Mouse (Mus musculus) forebrain, embryonic 11.5 days (tissue): ENCODE measurements around the gene Ctf2. TPM values are rescaled to one million over a fixed set of nuclear protein-coding genes. Genes with fewer than 3 reads are reported as not detected.
"Not testable (repeated sequence)": the region's sequence is repeated elsewhere in the genome, so short reads cannot be mapped to it uniquely, and the experiment has no call there.

Experiments
- ATAC-seq: fragments of 200-750 bp; cut with Nextera tagmentation; replicated peaks from 2 replicates; pipeline ENCODE4 v1.8.0; 2017; ENCODE audit warnings: moderate TSS enrichment; ENCODE audit not compliant: low FRiP score
- DNase-seq: peaks from one replicate; pipeline ENCODE4 v3.0.0-alpha.2; 2017; ENCODE audit warnings: low spot score
- H3K27ac ChIP-seq: fragments of 300-500 bp; sonication (generic); 2 replicates; pipeline ENCODE4 v1.5.1; 2014; ENCODE audit warnings: low read depth, low read length
- H3K27me3 ChIP-seq: fragments of 300-500 bp; sonication (generic); 2 replicates; pipeline ENCODE4 v1.6.1; 2014; ENCODE audit warnings: mild to moderate bottlenecking, low read length, mixed read lengths; ENCODE audit not compliant: control insufficient read depth, insufficient read depth
- H3K36me3 ChIP-seq: fragments of 300-500 bp; sonication (generic); 2 replicates; pipeline ENCODE4 v1.6.1; 2014; ENCODE audit warnings: mild to moderate bottlenecking, low read length, moderate library complexity, mixed read lengths; ENCODE audit not compliant: control insufficient read depth, insufficient read depth
- H3K4me1 ChIP-seq: fragments of 300-500 bp; sonication (generic); replicated peaks from 2 replicates; pipeline ENCODE4 v1.6.1; 2014; ENCODE audit warnings: low read length, mixed read lengths; ENCODE audit not compliant: control insufficient read depth, insufficient read depth
- H3K4me2 ChIP-seq: fragments of 300-500 bp; sonication (generic); 2 replicates; pipeline ENCODE4 v1.6.1; 2014; ENCODE audit warnings: low read depth, mild to moderate bottlenecking, low read length, moderate library complexity, mixed read lengths; ENCODE audit not compliant: severe bottlenecking
- H3K4me3 ChIP-seq: fragments of 300-500 bp; sonication (generic); 2 replicates; pipeline ENCODE4 v1.5.1; 2014; ENCODE audit warnings: low read depth, low read length
- H3K9ac ChIP-seq: fragments of 300-500 bp; sonication (generic); 2 replicates; pipeline ENCODE4 v1.6.1; 2014; ENCODE audit warnings: low read length
- H3K9me3 ChIP-seq: fragments of 300-500 bp; sonication (generic); 2 replicates; pipeline ENCODE4 v1.6.1; 2016; ENCODE audit warnings: low read length, mixed read lengths; ENCODE audit not compliant: control insufficient read depth
- WGBS: fragments of 180-500 bp; shearing (Covaris S2); extraction: QIAGEN DNeasy Blood & Tissue Kit; methylation state at CpG from one replicate; pipeline ENCODE4 v1.1.7; 2014; 5-methylcytosine and 5-hydroxymethylcytosine counted together
- polyA plus RNA-seq: library from polyadenylated mRNA; unstranded; fragments of >200 nt; fragmentation: Nextera tagmentation; extraction: Ambion mirVana; gene quantifications from 2 replicates; pipeline ENCODE4 v1.2.1, GENCODE M21; 2014

Gene Ctf2
- polyA plus RNA-seq, 1 experiment from 2014 or later, result 0.63 TPM

DNA sequence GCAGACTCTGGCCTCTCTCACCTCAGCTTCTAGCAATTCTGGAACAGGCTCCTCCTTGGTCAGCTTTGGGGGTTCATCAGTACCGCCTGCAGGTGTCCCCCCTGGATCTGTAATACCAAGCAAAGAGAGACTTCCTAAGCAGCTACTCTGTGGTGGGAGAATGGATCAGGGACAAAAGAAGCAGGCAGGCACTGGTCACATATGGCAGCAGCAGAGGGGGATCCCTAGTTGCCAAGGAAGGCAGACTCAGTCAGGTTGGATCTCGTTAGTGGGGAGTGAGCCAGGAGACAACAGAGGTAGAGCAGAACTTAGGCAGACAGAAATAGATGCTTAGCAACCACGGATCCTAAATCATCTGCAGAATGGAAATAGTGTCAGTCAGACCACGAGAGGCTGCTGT lies 26.3 kb downstream of the Ctf2 start:
- no peak for ATAC-seq
- Histone ChIP-seq H3K27me3 (no peaks in the 10 kb centered on the region), H3K4me2 (no peak overlapping the region), H3K9ac (no peak overlapping the region), H3K36me3 (no peaks in the 10 kb centered on the region; the same call in 1 of the 2 replicates), H3K27ac (no peak overlapping the region), H3K4me3 (no peak overlapping the region), H3K9me3 (no peaks in the 10 kb centered on the region), H3K4me1 (peaks cover 10% of the 10 kb centered on the region; the same call in 1 of the 2 replicates)
- 75% methylated on average over 4 of the region's 4 CpGs for WGBS
- DNase-seq, result no peak

DNA sequence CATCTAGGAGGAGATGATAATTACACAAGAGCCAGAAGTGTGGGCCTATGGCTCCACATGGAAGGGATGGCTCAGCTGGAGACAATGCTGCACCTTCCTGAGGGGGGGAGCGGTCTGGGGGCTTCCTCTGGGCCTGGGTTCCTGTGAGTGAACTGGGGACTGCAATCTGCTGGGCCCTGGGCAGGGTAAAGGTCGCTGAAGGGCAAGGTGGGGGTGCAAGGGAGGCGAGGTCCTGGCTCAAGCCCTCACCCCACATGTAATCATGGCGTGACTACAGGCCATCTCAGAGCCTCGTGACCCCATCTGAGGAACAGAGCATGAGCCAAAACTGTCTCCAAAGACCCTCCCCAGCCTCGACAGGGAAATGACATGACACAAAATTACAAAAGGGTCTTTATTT lies 27.4 kb downstream of the Ctf2 start:
- Histone ChIP-seq H3K27me3 (no peaks in the 10 kb centered on the region), H3K4me2 (no peak overlapping the region), H3K36me3 (no peaks in the 10 kb centered on the region; the same call in 1 of the 2 replicates), H3K4me1 (peaks cover 10% of the 10 kb centered on the region; the same call in 1 of the 2 replicates), H3K9ac (no peak overlapping the region), H3K4me3 (no peak overlapping the region), H3K9me3 (no peaks in the 10 kb centered on the region), H3K27ac (no peak overlapping the region)
- ATAC-seq, result no peak
- WGBS, result 89% methylated on average over 6 of the region's 6 CpGs
- no peak for DNase-seq

GRCm38 (mm10) chr7:127703561-127704178 lies 28.3 kb downstream of the Ctf2 start:
- Histone ChIP-seq H3K9ac (no peak overlapping the region), H3K27me3 (no peaks in the 10 kb centered on the region), H3K4me1 (peaks cover 10% of the 10 kb centered on the region; the same call in 1 of the 2 replicates), H3K4me3 (no peak overlapping the region), H3K4me2 (no peak overlapping the region), H3K36me3 (no peaks in the 10 kb centered on the region; the same call in 1 of the 2 replicates), H3K27ac (no peak overlapping the region), H3K9me3 (no peaks in the 10 kb centered on the region)
- ATAC-seq (no peak), DNase-seq (no peak)
- WGBS, result 92% methylated on average over 8 of the region's 8 CpGs

- Histone ChIP-seq H3K4me1 (no peaks in the 10 kb centered on the region), H3K4me2 (no peak overlapping the region), H3K27me3 (no peaks in the 10 kb centered on the region), H3K27ac (no peak overlapping the region), H3K9me3 (no peaks in the 10 kb centered on the region), H3K36me3 (no peaks in the 10 kb centered on the region; the same call in 1 of the 2 replicates), H3K4me3 (no peak overlapping the region), H3K9ac (no peak overlapping the region)
- DNase-seq (no peak), ATAC-seq (no peak)
- WGBS, result 88% methylated on average over 3 of the region's 3 CpGs
These were observed 31.1 kb downstream of the Ctf2 start for GRCm38 (mm10) chr7:127700712-127701331.

DNA sequence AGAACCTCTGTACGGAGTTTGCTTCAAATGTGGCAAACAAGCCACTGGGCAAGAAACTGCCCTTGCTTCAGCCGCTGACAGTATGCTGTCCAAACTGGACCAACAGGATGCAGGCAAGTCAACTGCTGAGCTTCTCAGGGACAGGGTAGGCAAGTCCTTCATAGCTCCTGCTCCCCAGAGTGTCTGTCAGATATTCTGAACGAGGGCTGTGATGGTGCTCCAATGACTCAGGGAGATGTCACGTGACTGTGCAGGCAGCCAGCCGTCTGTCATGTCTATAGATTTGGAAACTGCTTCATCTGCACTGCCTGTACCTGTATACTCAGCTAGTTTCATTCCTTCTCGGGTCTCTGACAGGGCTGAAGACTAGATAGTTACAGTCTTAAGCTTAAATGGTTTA lies 33.0 kb downstream of the Ctf2 start:
- no peaks in the 10 kb centered on the region for H3K4me1 ChIP-seq
- H3K27ac ChIP-seq, result no peak overlapping the region
- no peaks in the 10 kb centered on the region for H3K27me3 ChIP-seq
- ATAC-seq (no peak), DNase-seq (no peak)
- H3K4me3 ChIP-seq, result no peak overlapping the region
- H3K9me3 ChIP-seq, result no peaks in the 10 kb centered on the region
- no peak overlapping the region for H3K4me2 ChIP-seq
- H3K9ac ChIP-seq, result no peak overlapping the region
- 86% methylated on average over 6 of the region's 6 CpGs for WGBS
- H3K36me3 ChIP-seq, result no peaks in the 10 kb centered on the region; the same call in 1 of the 2 replicates

- H3K4me3 ChIP-seq, H3K36me3 ChIP-seq, H3K9ac ChIP-seq, H3K27ac ChIP-seq, H3K27me3 ChIP-seq, H3K4me1 ChIP-seq, ATAC-seq, H3K9me3 ChIP-seq, H3K4me2 ChIP-seq, DNase-seq: not testable (repeated sequence)
- 90% methylated on average over 7 of the region's 7 CpGs for WGBS
These were observed 38.2 kb downstream of the Ctf2 start for GRCm38 (mm10) chr7:127693730-127694129.

DNA sequence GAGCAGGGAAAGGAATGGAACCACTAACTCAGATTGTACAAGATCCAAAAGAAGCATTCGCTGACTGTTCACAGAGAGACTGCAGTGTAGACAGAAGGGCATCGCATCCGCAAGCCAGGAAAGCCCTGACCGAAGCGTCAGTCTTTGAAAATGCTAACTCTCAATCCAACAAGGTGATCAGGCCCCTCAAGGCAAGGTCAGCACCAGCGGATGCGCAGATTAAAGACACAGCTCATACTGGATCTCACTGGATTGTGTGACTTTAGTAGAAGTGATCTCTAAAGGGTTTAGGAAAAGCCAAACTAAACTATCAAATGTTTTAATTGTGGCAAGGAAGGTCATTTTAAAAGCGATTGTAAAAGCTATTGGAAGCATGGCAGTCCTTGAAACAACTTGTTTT lies 38.7 kb downstream of the Ctf2 start:
- H3K4me1 ChIP-seq, result peaks cover 4% of the 10 kb centered on the region; the same call in 1 of the 2 replicates
- H3K4me2 ChIP-seq, result no peak overlapping the region
- H3K27ac ChIP-seq, result no peak overlapping the region
- no peak for ATAC-seq
- no peak for DNase-seq
- H3K36me3 ChIP-seq, result no peaks in the 10 kb centered on the region
- no peak overlapping the region for H3K4me3 ChIP-seq
- H3K27me3 ChIP-seq, result no peaks in the 10 kb centered on the region
- H3K9me3 ChIP-seq, result no peaks in the 10 kb centered on the region
- H3K9ac ChIP-seq, result no peak overlapping the region
- 91% methylated on average over 8 of the region's 8 CpGs for whole genome bisulfite sequencing

DNA sequence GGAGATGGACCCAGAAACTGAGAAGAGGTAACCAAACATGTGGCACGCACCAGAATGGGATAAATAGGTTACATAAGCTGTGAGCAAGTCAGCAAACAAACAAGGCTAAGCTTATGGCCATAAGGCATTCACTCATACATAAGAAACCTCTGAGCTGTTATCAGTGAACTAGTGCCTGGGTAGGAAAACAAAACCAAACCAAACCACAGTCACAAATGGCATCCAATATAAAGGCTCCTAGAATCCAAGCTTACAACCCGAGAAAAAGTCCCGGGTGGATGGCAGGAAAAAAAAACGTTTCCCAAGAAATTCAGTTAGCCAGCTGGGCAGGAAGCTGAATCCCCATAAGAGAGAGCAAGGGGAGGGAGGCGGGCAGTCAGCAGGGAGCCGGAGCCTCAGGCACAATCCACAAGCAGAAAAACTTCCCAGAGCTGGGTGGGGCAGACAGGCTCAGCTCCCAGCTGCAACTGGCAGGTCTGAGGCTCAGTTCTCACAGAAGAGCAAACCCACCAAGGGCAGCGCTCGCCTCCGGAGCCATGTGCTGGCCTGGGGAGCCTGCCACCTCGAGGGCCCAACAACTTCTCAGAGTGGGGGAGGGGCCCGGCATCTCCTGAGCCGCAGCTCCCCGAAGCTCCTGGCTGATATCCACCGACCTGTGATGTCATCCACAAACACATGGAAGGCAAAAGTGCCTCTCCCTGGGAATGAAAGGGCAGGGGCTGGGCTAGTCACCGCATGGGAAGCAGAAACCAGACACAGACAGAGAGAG lies 40.6 kb downstream of the Ctf2 start:
- peak; percentile 75 for DNase-seq
- ATAC-seq, result peak; percentile 56
- Histone ChIP-seq H3K4me3 (0 out of 2 replicates have a peak overlapping the region, but pooled peaks have one; percentile 7), H3K9ac (peak overlapping the region; percentile 40), H3K4me1 (peaks cover 4% of the 10 kb centered on the region; the same call in 1 of the 2 replicates), H3K27ac (peak overlapping the region; percentile 33; the same call in 1 of the 2 replicates), H3K9me3 (no peaks in the 10 kb centered on the region), H3K27me3 (no peaks in the 10 kb centered on the region), H3K36me3 (no peaks in the 10 kb centered on the region), H3K4me2 (peak overlapping the region; percentile 42)
- 4% methylated on average over 15 of the region's 15 CpGs for WGBS
